Mouse (Mus musculus) ES-Bruce4 (cell line): ENCODE results near the gene Inpp1. TPM values are rescaled to one million over a fixed set of nuclear protein-coding genes. Genes with fewer than 3 reads are reported as not detected.

Experiments used
- H3K27ac ChIP-seq: 2 replicates; pipeline ENCODE4 v1.5.1; 2012; ENCODE audit warnings: low read length, inconsistent platforms; ENCODE audit not compliant: insufficient read depth
- H3K27me3 ChIP-seq: 2 replicates; pipeline ENCODE4 v1.6.1; 2012; ENCODE audit warnings: mild to moderate bottlenecking, low read length, inconsistent platforms; ENCODE audit not compliant: control insufficient read depth, poor library complexity, insufficient read depth, severe bottlenecking
- H3K36me3 ChIP-seq: 2 replicates; pipeline ENCODE4 v1.6.1; 2012; ENCODE audit warnings: inconsistent platforms, mild to moderate bottlenecking, low read length, moderate library complexity; ENCODE audit not compliant: control insufficient read depth, poor library complexity, insufficient read depth, severe bottlenecking
- H3K4me1 ChIP-seq: one replicate; pipeline ENCODE4 v1.8.1; 2011; ENCODE audit warnings: low read length; ENCODE audit not compliant: control insufficient read depth, insufficient read depth
- H3K4me3 ChIP-seq: 2 replicates; pipeline ENCODE4 v1.5.1; 2011; ENCODE audit warnings: low read depth, mild to moderate bottlenecking, low read length
- H3K9ac ChIP-seq: 2 replicates; pipeline ENCODE4 v1.6.1; 2012; ENCODE audit warnings: low read depth, mild to moderate bottlenecking, inconsistent platforms; ENCODE audit not compliant: poor library complexity, severe bottlenecking
- H3K9me3 ChIP-seq: replicated peaks from 2 replicates; pipeline ENCODE4 v1.6.1; 2012; ENCODE audit warnings: mild to moderate bottlenecking, low read length, inconsistent platforms; ENCODE audit not compliant: control insufficient read depth, poor library complexity, insufficient read depth, severe bottlenecking
- CTCF ChIP-seq: IDR thresholded peaks from one replicate; pipeline ENCODE4 v1.8.1; 2011; ENCODE audit warnings: low read depth, low read length
- EP300 ChIP-seq: IDR thresholded peaks from 2 replicates; pipeline ENCODE4 v1.6.1; 2011; ENCODE audit warnings: low read depth, low read length; ENCODE audit not compliant: insufficient read depth
- POLR2A ChIP-seq: IDR thresholded peaks from one replicate; pipeline ENCODE4 v1.8.1; 2011; ENCODE audit warnings: low read length; ENCODE audit not compliant: insufficient read depth
- polyA plus RNA-seq: library from polyadenylated mRNA; stranded (reverse); fragments of >200 nt; gene quantifications from 2 replicates; pipeline ENCODE4 v1.2.4, GENCODE M21; 2011; ENCODE audit warnings: low read depth; ENCODE audit not compliant: missing spikeins, insufficient read depth, insufficient read length

Gene Inpp1
- polyA plus RNA-seq, 1 experiment = 5.7 TPM

DNA sequence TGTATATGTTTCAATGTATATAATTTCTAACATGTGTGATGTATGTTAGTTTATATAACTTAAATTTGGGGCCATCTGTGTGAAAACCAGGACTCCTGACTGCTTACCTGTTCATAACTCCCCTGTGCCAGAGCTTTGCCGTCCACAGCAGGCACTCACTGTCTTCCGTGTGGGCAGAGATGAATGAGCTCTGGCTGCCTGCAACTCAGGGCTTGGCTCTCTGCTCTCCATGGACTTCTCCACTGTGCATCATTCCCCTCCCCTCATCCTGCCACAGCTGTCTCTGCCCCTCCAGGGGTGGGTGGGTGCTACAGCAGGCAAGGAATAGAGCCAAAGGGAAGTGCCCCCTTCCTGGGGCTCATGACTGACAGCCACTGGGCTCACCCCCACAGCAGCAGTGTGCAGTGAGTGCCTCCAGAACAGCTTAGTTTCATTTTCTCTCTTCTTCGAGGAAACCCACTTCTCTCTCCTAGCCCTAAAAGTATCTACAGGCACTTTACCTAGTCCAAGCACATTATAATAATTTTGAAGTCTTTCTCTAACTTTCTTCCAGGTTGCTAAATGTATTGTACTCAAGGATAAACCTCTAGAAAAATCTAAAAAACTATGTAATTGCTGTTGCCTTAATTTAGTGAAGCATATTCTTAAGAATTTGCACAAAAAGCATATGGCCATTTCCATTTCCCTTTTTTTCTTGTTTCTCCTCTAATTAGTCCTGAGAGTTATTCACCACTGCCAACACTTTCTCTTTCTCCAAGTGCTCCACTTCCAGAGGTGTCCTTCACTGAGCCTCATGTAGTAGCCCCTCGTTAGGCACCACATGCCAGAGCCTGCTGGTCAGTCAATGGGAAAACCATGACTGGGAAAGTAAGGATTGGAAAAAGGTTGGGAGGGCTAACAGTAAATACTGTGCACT lies 53.3 kb downstream of the Inpp1 start:
- no peak overlapping the region for H3K9ac ChIP-seq
- no peaks in the 10 kb centered on the region for H3K4me1 ChIP-seq
- H3K4me3 ChIP-seq = no peak overlapping the region
- no peak for TF ChIP-seq CTCF
- TF ChIP-seq POLR2A = no peak
- no peak for TF ChIP-seq EP300
- H3K9me3 ChIP-seq = no peaks in the 10 kb centered on the region
- no peaks in the 10 kb centered on the region for H3K36me3 ChIP-seq
- H3K27ac ChIP-seq = no peak overlapping the region
- no peaks in the 10 kb centered on the region for H3K27me3 ChIP-seq

DNA sequence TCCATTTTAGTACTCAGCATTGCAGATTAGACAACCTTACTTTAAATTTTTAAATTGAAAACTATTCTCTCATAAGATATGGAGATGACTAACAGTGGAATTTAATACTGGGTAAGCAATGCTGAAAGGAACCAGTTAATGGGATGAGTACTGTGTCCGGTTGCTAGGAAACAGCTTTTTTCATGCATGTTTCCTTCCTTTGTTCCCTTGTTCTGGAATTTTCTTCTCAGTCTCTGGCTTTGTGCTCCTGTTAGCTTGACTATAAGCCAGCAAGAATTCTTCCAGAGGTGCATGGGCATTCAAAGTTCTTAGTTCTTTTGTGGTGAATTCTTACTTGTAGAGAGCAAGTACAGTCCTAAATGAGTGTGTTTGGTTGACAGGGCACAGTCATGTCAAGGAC lies 59.3 kb downstream of the Inpp1 start:
- Histone ChIP-seq H3K27ac (no peak overlapping the region), H3K9me3 (no peaks in the 10 kb centered on the region)
- TF ChIP-seq EP300 (no peak), POLR2A (no peak), CTCF (no peak)

DNA sequence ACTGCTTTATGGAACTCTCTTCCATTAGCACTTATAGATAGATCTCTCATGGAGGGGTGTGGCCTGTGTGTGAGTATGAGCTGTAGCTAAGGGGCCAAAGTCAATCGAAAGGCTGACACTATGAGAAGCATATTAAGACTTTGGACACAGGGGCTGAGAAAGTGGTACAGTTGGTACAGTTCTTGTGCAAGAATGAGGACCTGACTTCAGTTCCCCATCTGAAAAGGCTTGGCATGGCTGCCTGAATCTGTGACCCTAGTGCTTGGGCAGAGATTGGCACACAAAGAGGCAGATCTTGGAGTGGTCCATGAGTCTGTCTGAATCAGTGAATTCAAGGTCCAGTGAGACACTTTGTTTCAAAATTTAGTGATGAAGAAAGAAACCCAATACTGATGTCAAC lies 63.2 kb downstream of the Inpp1 start:
- H3K4me1 ChIP-seq = no peaks in the 10 kb centered on the region
- H3K27me3 ChIP-seq = no peaks in the 10 kb centered on the region
- H3K9ac ChIP-seq = no peak overlapping the region
- H3K9me3 ChIP-seq = no peaks in the 10 kb centered on the region
- no peak overlapping the region for H3K27ac ChIP-seq
- TF ChIP-seq EP300 (no peak), CTCF (no peak), POLR2A (no peak)
- no peaks in the 10 kb centered on the region for H3K36me3 ChIP-seq
- H3K4me3 ChIP-seq = no peak overlapping the region

More for the DNA sequence above, 59.3 kb downstream of the Inpp1 start:
- Histone ChIP-seq H3K4me1 (no peaks in the 10 kb centered on the region), H3K4me3 (no peak overlapping the region), H3K36me3 (no peaks in the 10 kb centered on the region), H3K27me3 (no peaks in the 10 kb centered on the region), H3K9ac (no peak overlapping the region)

GRCm38 (mm10) chr1:52753828-52754227 lies 63.7 kb downstream of the Inpp1 start:
- no peak overlapping the region for H3K9ac ChIP-seq
- no peak overlapping the region for H3K27ac ChIP-seq
- no peak overlapping the region for H3K4me3 ChIP-seq
- no peaks in the 10 kb centered on the region for H3K27me3 ChIP-seq
- no peaks in the 10 kb centered on the region for H3K9me3 ChIP-seq
- TF ChIP-seq CTCF = no peak
- no peak for TF ChIP-seq EP300
- no peak for TF ChIP-seq POLR2A
- no peaks in the 10 kb centered on the region for H3K4me1 ChIP-seq
- H3K36me3 ChIP-seq = no peaks in the 10 kb centered on the region

- H3K9me3 ChIP-seq = no peaks in the 10 kb centered on the region
- no peak overlapping the region for H3K4me3 ChIP-seq
- no peaks in the 10 kb centered on the region for H3K36me3 ChIP-seq
- no peak overlapping the region for H3K9ac ChIP-seq
- H3K27me3 ChIP-seq = no peaks in the 10 kb centered on the region
- no peak overlapping the region for H3K27ac ChIP-seq
- no peaks in the 10 kb centered on the region for H3K4me1 ChIP-seq
- TF ChIP-seq POLR2A (no peak), EP300 (no peak), CTCF (no peak)
Observed at GRCm38 (mm10) chr1:52752706-52753105, 64.8 kb downstream of the Inpp1 start.

- TF ChIP-seq EP300 (no peak), POLR2A (no peak), CTCF (no peak)
- Histone ChIP-seq H3K36me3 (no peaks in the 10 kb centered on the region), H3K4me3 (no peak overlapping the region), H3K9me3 (no peaks in the 10 kb centered on the region), H3K9ac (no peak overlapping the region), H3K27me3 (no peaks in the 10 kb centered on the region), H3K4me1 (no peaks in the 10 kb centered on the region), H3K27ac (no peak overlapping the region)
Observed at GRCm38 (mm10) chr1:52751634-52752033, 65.9 kb downstream of the Inpp1 start.
